Mouse (Mus musculus) frontal cortex, postnatal 10 days (tissue): ENCODE data around the gene Angptl2.

Experiments used
- DNase-seq, 2 experiments: peaks; one replicate each; pipeline ENCODE4 v3.0.0; 2022; ENCODE audit warnings: low spot score in 2 of 2, mixed read lengths in 1 of 2

The Angptl2 gene

DNA sequence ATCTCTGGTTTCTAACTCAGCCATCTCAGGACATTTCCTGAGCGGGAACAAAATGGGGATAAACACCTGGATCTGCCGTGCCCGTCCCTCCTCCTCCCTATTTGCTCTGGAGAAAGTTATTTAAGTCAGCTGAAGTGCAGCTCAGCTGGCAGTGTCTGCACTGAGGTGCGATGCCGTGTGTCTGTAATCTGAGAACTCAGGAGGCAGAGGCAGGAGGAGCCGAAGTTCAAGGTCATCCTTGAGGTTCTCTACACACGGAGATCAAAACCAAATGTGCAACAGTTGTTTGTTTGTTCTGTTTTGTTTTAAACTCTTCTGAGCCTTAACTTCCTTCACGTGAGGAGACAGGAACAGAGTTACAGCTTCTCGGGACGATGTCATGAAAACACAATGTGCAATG lies 14.8 kb downstream of the Angptl2 start:
- DNase-seq = no peak

DNA sequence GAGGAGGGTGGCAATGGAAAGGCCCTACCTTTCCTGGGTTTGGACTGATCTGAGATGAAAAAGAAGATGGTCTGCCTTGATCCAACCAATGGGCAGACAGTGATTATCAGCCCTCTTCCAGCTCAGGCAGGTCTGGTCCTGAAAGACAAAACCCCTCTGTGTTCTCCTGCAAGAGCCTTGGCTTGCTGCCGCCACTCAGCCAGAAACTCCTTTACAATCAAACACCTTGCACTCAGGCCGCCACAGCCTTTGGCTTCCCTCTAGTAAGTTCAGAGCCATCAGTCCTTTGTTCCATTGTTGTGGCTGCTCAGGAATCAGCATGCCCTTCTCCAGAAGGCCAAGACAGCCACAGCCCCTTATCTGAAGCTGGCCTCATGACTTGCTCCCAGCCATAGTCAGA lies 15.9 kb downstream of the Angptl2 start:
- DNase-seq = no peak

DNA sequence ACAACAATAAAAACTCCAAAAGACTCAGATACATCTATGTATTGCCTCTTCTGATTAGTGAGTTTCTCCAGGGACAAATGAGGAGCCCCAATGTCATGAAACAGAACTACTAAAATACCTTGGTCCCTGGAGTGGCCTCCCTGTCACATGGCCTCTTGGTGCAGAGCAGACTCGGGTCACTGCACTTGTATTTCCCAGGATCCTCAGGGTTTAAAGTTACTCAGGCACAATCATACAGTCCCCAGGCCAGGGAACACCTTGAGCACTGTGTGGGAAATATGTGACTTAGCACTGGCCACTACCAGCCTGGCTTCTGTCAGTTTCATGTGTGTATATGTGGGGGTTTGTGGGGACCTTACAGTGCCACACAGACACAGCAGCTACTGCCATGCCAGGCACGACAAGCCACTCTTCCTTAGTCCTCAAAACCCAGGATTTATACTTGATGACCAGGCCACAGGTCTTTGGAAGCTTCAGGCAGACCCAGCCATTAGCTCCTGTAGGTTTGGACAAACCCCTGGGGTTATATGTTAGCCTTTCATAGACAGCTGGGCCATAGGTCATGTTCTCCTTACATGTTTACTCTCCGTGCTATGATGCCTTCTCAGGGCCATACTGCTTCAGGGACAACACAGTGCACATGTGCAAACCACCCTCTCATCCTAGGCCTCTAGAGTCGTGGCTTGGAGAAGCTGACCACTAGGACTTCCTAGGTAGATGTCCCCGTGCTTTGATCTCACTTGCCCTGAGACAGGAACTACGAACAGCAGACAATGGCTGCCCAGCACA lies 17.1 kb downstream of the Angptl2 start:
- no peak for DNase-seq

DNA sequence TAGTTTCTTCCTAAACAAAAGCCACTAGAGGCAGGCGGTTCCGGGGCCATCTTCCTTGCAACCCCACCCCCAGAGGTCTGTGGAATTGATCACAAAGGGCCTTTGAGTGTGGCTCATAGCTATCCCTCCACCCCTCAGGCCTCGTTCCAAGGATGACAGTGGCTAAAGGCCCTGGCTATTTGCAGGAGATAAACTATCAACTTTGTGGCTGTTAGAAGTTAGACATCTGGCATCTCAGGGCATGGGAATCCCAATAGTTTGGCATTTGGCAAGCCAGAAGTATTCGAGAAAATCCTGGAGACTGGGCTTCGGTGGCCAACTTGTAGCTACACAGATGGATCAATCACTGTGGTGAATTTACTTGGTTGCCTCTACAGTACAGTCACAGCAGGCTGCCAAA lies 18.0 kb downstream of the Angptl2 start:
- DNase-seq = no peak

DNA sequence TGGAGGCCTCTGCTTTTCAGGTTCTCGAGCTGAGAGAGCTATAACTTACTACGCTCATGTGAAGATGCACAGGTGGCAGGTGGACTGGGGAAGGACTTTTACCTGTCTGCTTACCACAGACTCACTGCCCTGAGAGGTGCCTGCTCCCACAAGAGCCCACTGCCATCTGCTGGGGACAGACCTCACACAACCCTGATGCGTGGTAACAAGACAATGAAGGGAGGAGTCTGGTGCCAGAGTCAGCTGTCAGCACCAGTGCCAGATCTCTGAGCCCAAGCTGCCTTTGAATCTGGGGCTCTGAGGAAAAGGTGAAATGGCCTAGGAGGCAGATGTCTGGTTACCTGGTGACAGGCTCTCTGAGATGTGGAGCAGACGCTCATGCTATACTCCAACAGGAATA lies 19.0 kb downstream of the Angptl2 start:
- no peak for DNase-seq

DNA sequence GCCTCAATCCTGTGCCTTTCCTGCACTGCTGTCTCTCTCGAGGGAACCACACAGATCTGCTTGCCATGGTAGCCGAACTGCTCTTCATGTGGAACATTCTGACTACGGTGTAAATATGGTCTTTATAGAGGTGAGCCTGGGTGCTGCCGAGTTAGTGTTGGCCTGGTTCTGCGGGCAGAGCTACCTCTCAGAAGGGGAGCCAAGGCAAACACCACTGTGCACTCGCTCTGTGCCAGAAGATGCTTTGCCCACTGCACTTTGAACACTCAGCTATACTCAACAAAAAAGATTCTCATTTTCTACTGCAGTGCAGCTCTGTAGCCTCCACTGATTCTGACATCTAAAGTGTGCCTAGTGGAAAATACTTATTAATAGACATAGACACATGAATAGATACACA lies 21.7 kb downstream of the Angptl2 start:
- no peak for DNase-seq

DNA sequence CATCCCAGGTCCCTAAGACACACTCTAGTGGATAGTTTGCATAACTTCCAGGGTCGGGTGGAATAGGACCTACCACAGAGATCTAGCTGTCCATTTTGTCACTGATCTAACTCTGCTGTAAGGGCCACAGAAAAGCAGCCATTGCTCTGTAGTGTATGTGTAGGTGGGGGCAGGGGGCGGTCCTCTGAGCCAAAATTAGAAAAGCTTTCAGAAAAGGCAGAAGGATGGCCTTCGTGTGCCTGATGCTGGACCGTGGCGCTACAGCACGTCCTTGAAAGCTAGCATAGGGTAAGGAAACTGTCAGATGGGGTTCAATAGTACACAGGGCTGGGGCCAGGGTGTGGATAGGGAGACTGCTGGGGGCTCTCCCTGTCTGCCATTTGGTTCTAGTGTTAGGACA lies 29.0 kb downstream of the Angptl2 start:
- no peak for DNase-seq

DNA sequence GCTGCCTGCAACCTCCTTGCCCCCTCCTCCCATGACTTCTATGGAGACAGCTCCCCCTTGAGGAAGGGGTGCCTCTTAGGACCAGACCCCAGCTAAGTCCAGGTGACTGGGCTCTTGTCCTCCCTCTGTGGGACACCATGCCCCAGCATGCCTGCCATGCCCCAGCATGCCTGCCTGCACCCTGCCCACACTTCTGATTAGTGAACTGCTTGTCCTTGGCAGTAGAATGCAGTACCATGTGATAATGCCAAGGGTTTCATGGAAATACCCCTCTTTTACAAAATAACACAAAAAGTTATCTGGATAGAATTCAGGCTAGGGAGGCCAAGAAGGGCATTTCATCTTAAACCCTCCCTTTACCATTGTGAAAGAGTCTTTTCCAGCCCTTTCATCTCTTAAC lies 29.5 kb downstream of the Angptl2 start:
- DNase-seq = no peak

DNA sequence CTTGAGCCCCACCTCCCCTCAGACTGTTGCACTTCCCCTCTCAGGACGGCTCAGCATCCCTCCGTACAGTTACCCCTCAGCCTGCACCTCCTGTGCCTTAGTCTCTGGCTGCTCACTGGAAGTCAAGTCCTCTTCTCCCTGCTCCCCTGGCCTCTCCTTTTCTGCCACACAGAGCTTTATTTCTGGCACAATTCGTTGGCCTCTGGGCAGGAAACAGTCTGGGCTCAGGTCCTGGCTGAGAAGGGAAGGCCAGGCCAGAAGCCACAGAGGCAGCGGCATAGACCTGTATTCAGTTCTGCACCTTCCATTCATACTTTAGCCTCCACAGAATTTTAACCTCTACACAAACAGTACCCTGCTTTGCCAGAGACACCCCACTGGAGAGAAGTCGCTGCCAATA lies 31.0 kb downstream of the Angptl2 start:
- DNase-seq = no peak

DNA sequence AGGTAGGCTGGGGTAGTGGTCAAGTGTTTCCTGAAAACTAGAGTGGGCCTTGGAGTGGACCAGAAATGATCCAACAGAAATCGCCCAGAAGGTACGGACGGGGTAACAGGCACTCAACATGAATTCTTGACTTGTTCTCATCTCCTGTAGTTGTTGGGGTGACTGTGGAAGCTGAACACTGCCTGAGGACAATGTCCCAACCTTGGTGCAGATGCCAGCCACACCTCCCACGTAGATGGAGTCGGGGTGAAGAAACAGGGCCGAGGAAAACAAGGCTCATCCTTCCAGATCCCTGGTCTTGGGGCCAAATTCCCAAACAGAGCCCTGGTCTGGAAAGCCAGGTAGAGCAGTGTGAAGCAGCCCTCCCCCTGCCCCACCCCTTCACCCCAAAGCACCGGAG lies 32.7 kb downstream of the Angptl2 start:
- no peak for DNase-seq

DNA sequence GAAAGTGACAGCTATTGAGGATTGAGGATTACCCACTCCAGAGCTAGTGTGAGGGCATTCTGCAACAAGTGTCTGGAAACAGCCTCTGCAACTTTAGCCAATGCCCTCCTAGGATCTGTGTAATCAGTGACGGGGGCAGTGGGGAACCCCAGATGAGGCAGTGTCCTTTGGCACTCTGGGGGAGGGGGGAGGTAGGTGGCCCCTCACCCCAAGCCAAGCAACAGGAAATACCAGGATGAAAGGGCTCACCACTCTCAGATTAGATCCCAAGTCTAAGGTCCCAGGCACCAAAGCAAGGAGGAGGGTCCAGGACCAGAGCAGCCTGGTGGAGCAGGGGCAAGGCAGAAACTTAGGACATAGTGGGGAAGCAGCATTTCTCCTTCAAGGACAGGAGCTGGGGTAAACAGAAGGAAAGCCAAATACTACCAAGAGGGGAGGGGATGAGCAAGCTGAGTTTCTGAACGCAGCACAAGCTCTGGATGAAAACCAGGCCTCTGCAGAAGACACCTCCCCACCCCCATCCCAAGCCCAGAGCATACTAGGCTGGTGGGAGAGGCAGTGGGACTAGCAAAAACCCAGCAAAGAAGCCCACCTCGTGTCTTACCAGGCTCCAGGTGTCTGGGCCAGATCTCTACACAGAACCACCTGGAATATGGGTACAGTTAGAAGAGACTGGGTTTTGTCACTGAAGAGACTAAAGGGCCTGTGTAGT lies 34.2 kb downstream of the Angptl2 start:
- DNase-seq = no peak

DNA sequence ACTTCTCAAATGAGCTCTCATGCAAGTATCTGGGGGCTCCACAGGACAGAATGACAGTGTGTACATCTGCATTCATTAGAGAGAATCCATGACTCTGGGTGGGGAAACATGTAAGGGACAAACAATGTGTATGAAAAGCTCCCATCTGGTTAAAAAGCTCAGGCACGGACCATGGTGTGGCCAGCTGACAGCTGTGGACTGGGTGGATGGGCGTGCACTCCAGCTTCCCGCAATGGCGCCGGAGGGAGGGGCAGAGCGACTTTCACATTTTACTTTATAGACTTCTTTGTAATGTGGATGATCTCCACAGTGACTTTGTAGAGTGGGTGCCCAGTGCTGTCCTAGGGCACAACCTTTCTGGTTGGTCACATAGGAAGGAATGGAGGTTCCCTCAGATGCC lies 36.9 kb downstream of the Angptl2 start:
- no peak for DNase-seq

DNA sequence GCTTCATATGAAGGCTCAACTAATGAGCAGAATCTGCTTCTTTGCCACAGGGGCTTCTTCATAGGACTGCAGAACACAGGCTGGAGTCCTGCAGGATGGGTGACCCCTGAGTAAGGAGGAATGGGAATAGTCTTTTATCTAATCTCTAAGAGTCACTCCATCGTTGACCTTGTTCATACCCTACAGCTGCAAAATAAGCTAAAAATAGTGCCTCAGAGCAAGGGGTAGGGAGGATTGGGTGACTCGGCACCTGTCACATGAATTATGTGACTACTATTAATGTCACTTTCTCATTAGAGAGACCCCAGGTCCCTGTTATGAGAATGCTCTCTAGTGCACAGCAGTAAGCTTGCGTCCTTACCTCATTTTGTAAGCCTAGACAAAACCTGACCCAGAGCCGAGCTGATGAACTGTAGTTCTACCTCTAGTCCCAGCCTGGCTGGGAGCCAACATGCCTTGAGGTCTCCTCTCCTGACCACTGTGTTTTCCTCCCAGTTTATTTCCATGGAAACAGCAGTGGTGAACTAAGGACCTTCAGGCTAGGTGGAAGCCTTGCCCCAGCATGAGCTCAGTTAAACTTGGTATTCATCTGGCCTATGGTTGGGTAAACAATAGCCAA lies 37.8 kb downstream of the Angptl2 start:
- DNase-seq = no peak

DNA sequence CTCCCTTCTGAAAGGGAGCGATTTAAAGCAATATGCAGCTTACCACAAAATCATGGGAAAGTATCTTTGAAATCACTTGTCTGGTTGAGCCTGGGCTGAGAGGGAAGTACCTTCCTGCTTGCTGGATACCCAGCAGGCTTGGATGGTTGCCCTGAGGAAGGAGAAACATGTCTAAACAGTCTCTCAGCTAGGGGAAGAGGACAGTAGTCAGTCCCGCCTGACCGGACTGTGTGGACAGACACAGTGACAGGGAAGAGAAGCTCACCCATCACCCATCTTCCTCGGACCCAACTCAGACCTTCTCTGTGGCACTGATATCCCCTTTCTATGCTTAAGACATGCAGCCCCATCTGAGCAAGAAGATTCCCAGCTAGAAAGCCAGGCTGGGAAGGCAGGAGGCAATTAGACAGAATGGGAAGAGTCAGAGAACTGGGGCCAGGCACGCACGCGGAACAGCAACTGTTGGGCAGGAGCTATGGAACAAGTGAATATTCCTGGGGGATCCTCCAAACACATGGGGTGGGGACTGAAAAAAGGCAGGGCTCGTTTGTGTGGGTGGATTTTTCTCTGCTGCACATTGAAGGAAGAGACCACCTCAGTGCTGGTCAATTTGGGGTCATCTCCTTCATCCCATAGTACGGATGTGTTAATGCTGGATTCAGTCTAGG lies 38.6 kb downstream of the Angptl2 start:
- DNase-seq = no peak

DNA sequence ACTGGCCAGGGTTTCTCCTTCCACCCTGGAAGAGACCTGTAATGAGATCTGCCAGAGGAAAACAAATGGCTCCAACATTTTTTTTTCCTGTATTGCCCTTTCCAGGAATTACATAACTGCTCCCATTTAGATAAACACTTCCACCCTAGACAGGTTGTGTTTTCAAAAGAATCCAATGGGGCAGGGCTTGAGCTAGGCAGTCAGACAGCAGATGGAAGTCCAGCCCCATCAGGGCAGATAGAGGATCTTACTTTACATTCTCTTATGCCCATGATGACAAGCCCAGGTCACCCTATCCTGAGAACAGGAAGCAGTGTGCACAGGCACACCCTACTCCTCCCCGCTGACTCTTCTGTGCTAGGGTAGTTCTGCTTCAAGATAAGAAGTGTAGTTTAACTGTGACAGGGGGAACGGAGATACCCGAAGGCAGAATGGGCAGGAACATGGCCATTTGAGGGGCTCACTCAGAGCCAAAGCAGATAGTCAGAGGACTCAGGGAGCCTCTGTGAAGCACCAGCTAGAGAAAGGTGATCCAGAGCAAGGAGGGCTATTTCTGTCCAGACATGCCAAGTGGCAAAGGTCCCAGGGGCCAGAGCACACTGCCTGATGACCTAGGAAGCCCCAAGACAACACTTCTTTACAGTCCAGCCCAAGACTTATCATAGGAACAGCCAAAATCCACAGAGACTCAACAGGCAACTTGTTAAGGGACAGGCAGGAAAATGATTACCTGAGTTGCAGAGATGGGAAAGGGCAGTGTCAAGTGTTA lies 41.1 kb downstream of the Angptl2 start:
- DNase-seq = no peak

DNA sequence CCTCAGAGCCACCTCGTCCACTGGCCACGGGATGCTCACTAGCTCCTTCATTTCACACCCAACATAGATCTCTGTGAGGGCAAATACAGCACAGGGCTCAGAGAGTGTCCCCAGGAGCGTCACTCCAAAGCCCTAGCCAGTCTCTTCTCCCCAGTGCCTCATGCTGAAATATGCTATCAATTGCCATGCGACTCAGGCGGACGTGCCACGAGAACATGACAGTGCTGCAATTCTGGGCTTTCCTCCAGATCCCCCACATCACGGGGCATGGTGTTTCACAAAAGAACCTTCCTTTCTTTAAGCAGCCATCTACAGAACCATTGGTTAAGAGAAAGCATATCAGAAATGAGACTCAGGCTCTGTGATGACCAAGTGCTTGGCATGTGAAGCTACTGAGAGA lies 44.9 kb downstream of the Angptl2 start:
- peak; percentile 36 to 68 for DNase-seq

DNA sequence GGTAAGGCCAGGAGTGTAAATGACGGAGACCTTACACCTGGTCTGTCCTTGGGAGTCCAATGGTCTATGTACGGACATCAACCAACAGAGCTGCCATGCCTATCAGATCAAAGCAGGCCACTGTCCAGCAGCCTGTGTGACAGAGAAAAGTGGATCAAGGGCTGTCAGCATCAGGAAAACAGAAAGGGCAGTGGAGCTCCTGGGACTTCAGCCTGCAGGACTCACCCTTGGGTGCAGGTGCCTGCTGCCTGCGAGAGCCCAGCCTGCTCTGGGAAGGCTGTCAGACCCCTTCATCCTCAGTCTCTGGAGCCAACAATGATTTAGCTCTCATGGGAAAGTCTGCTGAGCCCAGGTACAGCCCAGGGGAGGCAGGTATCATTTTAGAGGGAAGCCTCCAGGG lies 45.6 kb downstream of the Angptl2 start:
- DNase-seq = no peak

DNA sequence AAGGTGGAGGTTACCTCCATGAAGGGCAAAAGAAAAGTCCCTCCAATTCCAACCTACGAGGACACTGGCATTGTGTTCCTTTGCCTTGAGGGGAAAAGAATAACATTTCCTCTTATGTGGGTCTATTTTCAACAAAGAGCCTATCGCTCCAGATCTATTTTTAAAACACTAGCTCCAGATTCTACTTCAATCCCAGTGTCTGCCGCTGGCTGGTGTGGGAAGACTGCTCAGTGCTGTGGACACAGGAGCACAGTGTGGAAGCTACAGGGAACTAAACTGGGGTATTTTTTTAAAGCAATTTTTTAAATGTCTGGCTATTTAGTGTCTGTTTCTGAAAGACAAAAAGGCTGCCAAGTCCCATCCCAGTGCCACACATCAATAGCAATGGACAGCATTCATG lies 49.9 kb downstream of the Angptl2 start:
- DNase-seq = no peak

DNA sequence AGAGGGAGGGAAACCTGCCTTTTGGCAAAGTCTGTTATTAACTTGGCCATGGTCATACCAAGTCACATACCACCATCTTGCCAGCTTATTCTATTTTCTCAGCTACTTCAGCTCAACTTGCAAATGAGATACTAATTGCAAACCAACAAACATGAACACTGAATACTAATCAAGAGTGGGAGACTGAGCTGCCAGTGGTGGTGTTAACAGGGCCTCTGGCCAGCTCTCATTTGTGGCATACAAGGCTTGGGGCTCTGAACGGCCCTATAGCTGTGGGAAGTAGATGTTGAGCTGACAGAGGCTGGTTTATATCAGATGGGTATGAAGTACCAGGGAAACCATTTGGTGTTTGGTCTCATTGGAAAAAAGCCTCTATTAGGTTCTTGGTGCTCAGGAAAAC lies 51.2 kb downstream of the Angptl2 start:
- DNase-seq = no peak

DNA sequence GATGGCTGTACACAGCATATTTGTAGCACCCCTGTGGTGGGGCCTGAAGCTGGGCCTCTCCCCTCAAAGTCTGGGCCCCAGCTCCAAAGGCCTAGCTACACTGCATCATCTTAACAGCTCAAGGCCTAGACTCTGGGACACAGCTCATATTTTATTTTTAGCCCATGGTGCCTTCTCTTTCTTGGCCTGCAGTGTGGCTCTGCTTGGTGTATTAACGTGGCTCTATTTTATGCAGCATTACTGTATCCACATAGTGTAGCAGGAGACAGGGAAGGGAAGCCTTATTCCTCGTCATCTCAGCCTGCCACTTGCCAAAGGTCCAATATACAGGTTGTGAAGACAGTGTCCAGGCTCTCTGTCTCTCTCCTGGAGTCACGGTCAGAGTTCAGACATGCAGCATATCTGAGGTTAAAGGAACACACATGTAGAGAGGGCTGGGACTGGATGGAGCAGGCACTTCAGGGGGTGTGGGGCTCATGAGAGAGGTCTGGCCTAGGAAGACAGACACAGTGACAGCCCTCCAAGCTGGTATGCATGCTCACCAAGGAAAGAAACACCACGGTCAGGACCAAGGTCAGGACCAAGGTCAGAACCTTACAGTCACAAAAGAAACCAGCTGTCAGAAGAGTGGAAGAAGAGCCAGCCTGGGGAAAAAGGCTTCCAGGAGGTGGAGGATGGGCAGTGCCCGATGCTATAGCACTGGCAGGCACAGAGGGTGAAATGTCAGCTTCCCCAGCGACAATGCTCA lies 52.7 kb downstream of the Angptl2 start:
- DNase-seq = no peak

DNA sequence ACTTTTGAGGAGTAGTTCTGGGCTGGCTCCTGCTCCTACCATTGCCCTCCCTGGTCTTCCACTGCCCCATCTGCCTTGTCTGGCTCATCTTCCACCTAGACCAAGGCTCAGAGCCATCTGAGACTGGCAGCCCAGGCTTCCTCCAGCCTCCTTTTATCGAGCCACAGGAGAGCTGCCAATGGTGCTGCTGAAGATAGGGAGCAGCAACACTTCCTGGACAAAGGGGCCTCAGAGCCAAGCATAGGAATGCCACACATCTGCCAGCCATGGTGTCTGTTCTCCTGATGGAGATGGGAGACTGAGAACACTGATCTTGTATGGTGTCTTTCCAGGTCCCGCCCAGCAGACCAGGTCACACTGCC lies 53.2 kb downstream of the Angptl2 start:
- no peak for DNase-seq
